19 mouse cellular contexts compared by ENCODE assay signal in the genomic region with DNA sequence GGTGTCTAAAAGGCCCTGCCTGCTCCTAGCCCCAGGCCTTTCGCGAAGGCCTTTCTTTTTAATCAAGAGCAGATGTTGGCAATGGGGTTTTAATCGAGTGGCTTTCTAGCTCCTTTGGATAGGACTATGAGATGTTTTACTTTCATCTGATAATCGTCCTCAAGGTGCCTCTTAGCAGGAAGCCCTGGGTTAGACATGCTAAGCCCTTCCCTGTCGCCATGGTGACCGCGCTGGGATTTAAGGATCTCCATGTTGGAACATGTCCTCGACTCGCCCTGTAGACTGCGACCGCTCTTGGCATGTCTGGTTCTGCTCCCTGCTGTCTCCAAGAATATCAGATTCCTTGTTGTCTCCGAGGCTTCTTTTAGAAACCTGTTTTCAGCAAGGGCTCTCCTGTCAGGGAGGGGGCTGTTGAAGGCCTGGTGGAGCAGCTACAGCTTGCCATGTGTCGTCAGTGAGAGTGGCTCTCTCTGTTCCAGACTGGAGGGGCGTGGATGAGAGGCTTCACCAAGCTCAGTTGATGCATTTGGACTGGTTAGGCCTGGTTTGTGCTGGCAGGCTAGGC. TPM values are rescaled to one million over a fixed set of nuclear protein-coding genes. Genes with fewer than 3 reads are reported as not detected.
DNase-seq lines count a peak whose midpoint lies in the region; ATAC-seq and TF ChIP-seq lines count a peak whose summit lies in the region.
"Had no signal": no experiment of that assay in that cellular context is flagged by ENCODE, and none has a peak within 500 bp of the region (broad histone marks: within the 10 kb centered on the region; RNA-seq: fewer than 3 reads in every experiment).

No protein-coding gene starts in this region.

- H3K4me2 ChIP-seq in hindbrain, embryonic 13.5 days: no peak overlapping the region
- H3K4me2 ChIP-seq: heart, embryonic 11.5 days; hindbrain, embryonic 14.5 days; limb, embryonic 12.5 days; lung, embryonic 15.5 days; midbrain, embryonic 12.5 days had no signal

- in situ Hi-C loops in ES-E14 (cut with MboI; ENCODE audit: low sequenced_read_pairs in 2 of 2, unreplicated experiment in 2 of 2): no loop called here

- H3K9me3 ChIP-seq in hindbrain, embryonic 10.5 days: no peaks in the 10 kb centered on the region
- no peaks in the 10 kb centered on the region for H3K9me3 ChIP-seq in hindbrain, embryonic 13.5 days
- no peaks in the 10 kb centered on the region for H3K9me3 ChIP-seq in ES-E14 (ENCODE audit: control insufficient read depth, insufficient read depth, low read depth, low read length)
- H3K9me3 ChIP-seq: limb, embryonic 12.5 days; lung, embryonic 15.5 days; midbrain, embryonic 12.5 days had no signal

- H3K27me3 ChIP-seq in hindbrain, embryonic 10.5 days (ENCODE audit: insufficient read depth, poor library complexity, severe bottlenecking): no peaks in the 10 kb centered on the region
- no peaks in the 10 kb centered on the region for H3K27me3 ChIP-seq in hindbrain, embryonic 13.5 days
- H3K27me3 ChIP-seq: limb, embryonic 12.5 days; lung, embryonic 15.5 days; midbrain, embryonic 12.5 days had no signal

- H3K36me3 ChIP-seq in hindbrain, embryonic 10.5 days: no peaks in the 10 kb centered on the region
- H3K36me3 ChIP-seq in hindbrain, embryonic 13.5 days: no peaks in the 10 kb centered on the region
- H3K36me3 ChIP-seq in ES-E14 (ENCODE audit: control insufficient read depth, insufficient read depth, low read length, poor library complexity, severe bottlenecking): no peaks in the 10 kb centered on the region
- H3K36me3 ChIP-seq: limb, embryonic 12.5 days; lung, embryonic 15.5 days; midbrain, embryonic 12.5 days had no signal

- H3K9ac ChIP-seq in hindbrain, embryonic 13.5 days: no peak overlapping the region
- H3K9ac ChIP-seq in ES-E14 (ENCODE audit: insufficient read depth, low read depth, low read length, poor library complexity, severe bottlenecking): no peak overlapping the region
- H3K9ac ChIP-seq: hindbrain, embryonic 14.5 days; limb, embryonic 12.5 days; lung, embryonic 15.5 days; midbrain, embryonic 12.5 days had no signal

- no peak overlapping the region for H3K27ac ChIP-seq in hindbrain, embryonic 10.5 days
- H3K27ac ChIP-seq in hindbrain, embryonic 13.5 days: no peak overlapping the region
- peak overlapping the region; percentile 24; the same call in 1 of the 2 replicates for H3K27ac ChIP-seq in ES-E14 (ENCODE audit: insufficient read depth, low read depth, low read length, poor library complexity, severe bottlenecking)
- H3K27ac ChIP-seq: hindbrain, embryonic 14.5 days; kidney, postnatal 0 days; limb, embryonic 12.5 days; lung, embryonic 15.5 days; midbrain, embryonic 12.5 days had no signal

- TF ChIP-seq CTCF in brain, embryonic 14.5 days (IDR thresholded peaks at IDR 0.05; ENCODE audit: borderline replicate concordance, extremely low read depth, insufficient read depth, insufficient read length): no peak

- no peak for TF ChIP-seq POLR2A in brain, embryonic 14.5 days (IDR thresholded peaks at IDR 0.05; ENCODE audit: borderline replicate concordance, extremely low read depth, insufficient read depth, insufficient read length, poor library complexity, severe bottlenecking)

- no peak overlapping the region for H3K4me3 ChIP-seq in hindbrain, embryonic 10.5 days
- no peak overlapping the region for H3K4me3 ChIP-seq in hindbrain, embryonic 13.5 days
- no peak overlapping the region for H3K4me3 ChIP-seq in ES-E14 (ENCODE audit: insufficient read depth in 1 of 2, low read depth in 1 of 2, low read length in 2 of 2, poor library complexity in 1 of 2, severe bottlenecking in 1 of 2)
- H3K4me3 ChIP-seq: limb, embryonic 12.5 days; lung, embryonic 15.5 days; midbrain, embryonic 12.5 days had no signal

- WGBS in hindbrain, embryonic 10.5 days: 63% methylated on average over 14 of the region's 14 CpGs
- WGBS in hindbrain, embryonic 13.5 days: 74% methylated on average over 14 of the region's 14 CpGs

- no peak for ATAC-seq in hindbrain, embryonic 13.5 days (ENCODE audit: low FRiP score)
- ATAC-seq: activated CD4-positive, CD25-positive, alpha-beta regulatory T cell, adult 4 months had no signal

- peak; percentile 50 for DNase-seq in hindbrain, embryonic 10.5 days (ENCODE audit: low spot score)
- DNase-seq in ES-E14 (ENCODE audit: low read depth, low spot score): no peak
- peak; percentile 21 for DNase-seq in brain, embryonic 14.5 days (ENCODE audit: low read depth)
- peak; percentile 41 for DNase-seq in hindlimb bud, embryonic 11.5 days (ENCODE audit: extremely low spot score, low read depth, low spot score)
- DNase-seq in kidney, adult 11 months: no peak
- no peak for DNase-seq in urinary bladder, postnatal 36 days (ENCODE audit: low spot score in 2 of 2)
- no peak for DNase-seq in heart, postnatal 36 days

- no peaks in the 10 kb centered on the region; the same call in 1 of the 2 replicates for H3K4me1 ChIP-seq in hindbrain, embryonic 10.5 days (replicated peaks)
- no peaks in the 10 kb centered on the region for H3K4me1 ChIP-seq in hindbrain, embryonic 13.5 days (replicated peaks)
- no peaks in the 10 kb centered on the region for H3K4me1 ChIP-seq in ES-E14 (ENCODE audit: control insufficient read depth in 2 of 2, insufficient read depth in 2 of 2, low read length in 2 of 2, poor library complexity in 1 of 2)
- H3K4me1 ChIP-seq: lung, embryonic 15.5 days; midbrain, embryonic 12.5 days had no signal

- intact Hi-C loops in heart, postnatal 36 days (cut with DNase I): no loop called here

TF ChIP-seq in ES-E14, 5 proteins besides CTCF, POLR2A, EP300 and RAD21:
- TF ChIP-seq HCFC1 (IDR thresholded peaks at IDR 0.05; ENCODE audit: borderline replicate concordance, insufficient read depth, low read length) (no peak), ZC3H11A (IDR thresholded peaks at IDR 0.05; ENCODE audit: borderline replicate concordance, low read depth, low read length) (no peak), MAFK (IDR thresholded peaks at IDR 0.05; ENCODE audit: insufficient read depth, low read depth, low read length) (no peak), CHD2 (IDR thresholded peaks at IDR 0.05; ENCODE audit: low read depth, low read length) (no peak), ZNF384 (IDR thresholded peaks at IDR 0.05; ENCODE audit: low read depth, low read length) (no peak)

RNA-seq across cellular contexts. Expression of a gene that starts 16.9 kb away (rescaled TPM):
- polyA plus RNA-seq in hindbrain, embryonic 10.5 days (2016; fragmentation: Nextera tagmentation; extraction: Ambion mirVana): 4.4 and 7.2 TPM in 2 replicates
- 12.5 and 14.5 TPM in 2 replicates for polyA plus RNA-seq in hindbrain, embryonic 13.5 days (2015; fragmentation: Nextera tagmentation; extraction: Ambion mirVana)
- total RNA-seq in ES-E14 (2012; rRNA removed): 1.4 and 2.6 TPM in 2 replicates
- 33.0 and 33.4 TPM in 2 replicates for polyA plus RNA-seq in brain, embryonic 14.5 days (2012; rRNA removed)
- total RNA-seq in heart, postnatal 36 days (2021): 1 to 10 TPM; 2.7 to 3.5 TPM
- polyA plus RNA-seq: activated CD4-positive, CD25-positive, alpha-beta regulatory T cell, adult 4 months had no signal

RNA-seq across cellular contexts. Expression of a gene that starts 24.7 kb away (rescaled TPM):
- not detected in 2 replicates for polyA plus RNA-seq in hindbrain, embryonic 10.5 days (2016; fragmentation: Nextera tagmentation; extraction: Ambion mirVana)
- polyA plus RNA-seq in hindbrain, embryonic 13.5 days (2015; fragmentation: Nextera tagmentation; extraction: Ambion mirVana): not detected in 2 replicates
- total RNA-seq in ES-E14 (2012; rRNA removed): not detected in 2 replicates
- polyA plus RNA-seq in brain, embryonic 14.5 days (2012; rRNA removed): not detected in 2 replicates
- not detected for total RNA-seq in heart, postnatal 36 days (2021)
- total RNA-seq: CH12.LX; layer of hippocampus, postnatal 10 days had no signal
- polyA plus RNA-seq: heart, embryonic 11.5 days; hindbrain, embryonic 14.5 days; kidney, postnatal 0 days; limb, embryonic 12.5 days; lung, embryonic 15.5 days; midbrain, embryonic 12.5 days; neural tube, embryonic 14.5 days; small intestine, adult 2 months had no signal

Comparison
In these comparisons a context has a peak if more than half of its experiments do, and no peak if none do; other contexts are left out.
1. DNase-seq: peak in hindbrain, embryonic 10.5 days (single experiment), brain, embryonic 14.5 days (single experiment) and hindlimb bud, embryonic 11.5 days (single experiment); none in ES-E14 (single experiment), kidney, adult 11 months (single experiment), urinary bladder, postnatal 36 days (0 of 2) and heart, postnatal 36 days (0 of 2).